Mouse (Mus musculus): ENCODE results near the gene Adgrb2.

DNA sequence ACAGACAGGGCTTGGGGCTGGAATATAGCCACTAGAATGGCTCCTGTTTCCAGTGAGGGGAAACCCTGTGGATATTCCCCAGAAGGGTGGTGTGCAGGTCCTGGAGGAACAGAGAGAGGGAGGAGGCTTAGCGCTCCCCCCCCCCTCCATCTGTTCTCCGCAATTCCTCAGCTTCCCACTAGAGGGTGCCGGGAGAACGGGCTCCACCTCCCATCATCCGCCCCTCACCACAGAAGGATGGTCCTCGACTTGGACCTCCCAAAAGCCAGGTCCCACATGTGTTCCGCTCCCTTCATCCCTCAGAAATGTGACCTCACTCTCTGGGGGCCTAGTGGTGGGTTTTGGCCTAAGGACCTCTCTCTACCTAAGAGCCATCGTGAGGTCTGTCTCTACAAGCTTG is 51.4 kb downstream of the Adgrb2 start:
- TF ChIP-seq POLR2A (IDR thresholded peaks at IDR 0.05; ENCODE audit: extremely low read depth, insufficient read depth, low read length) (0 out of 2 replicates have a peak, but pooled peaks have one; percentile 21), CTCF (IDR thresholded peaks at IDR 0.05; ENCODE audit: extremely low read depth, insufficient read depth, low read length) (peak; percentile 76)

Data from cortical plate, adult 2 months (tissue).